Mouse (Mus musculus): Measurements from ENCODE around the gene Mipep.
A peak's percentile ranks its signal among the peaks of the same experiment; 100 is the strongest.

Mipep gene

GRCm38 (mm10) chr14:60866399-60866798, 82.0 kb downstream of the Mipep start:
- DNase-seq (ENCODE audit: low spot score) = no peak

DNA sequence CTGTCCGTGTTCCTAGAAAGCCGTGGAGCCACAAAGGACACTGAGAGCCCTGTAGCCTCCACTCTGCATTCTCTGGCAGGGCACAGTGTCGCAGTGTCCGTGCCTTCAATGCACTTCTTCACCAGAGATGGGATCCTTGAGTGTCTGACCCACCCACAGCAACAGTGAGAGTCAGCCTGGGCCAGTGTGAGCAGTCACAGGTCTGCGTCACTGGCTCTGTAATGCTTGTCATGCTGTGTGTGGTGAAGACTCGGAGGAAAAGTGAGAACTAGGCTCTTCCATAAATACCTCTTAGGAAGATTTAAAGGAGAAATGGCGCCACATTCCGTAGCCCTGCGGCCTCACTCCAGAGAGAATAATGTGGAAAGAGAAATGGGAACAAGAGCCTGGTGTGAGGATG, 84.0 kb downstream of the Mipep start:
- no peak for DNase-seq (ENCODE audit: low spot score)

- no peak for DNase-seq (ENCODE audit: low spot score)
These were observed 87.5 kb downstream of the Mipep start for GRCm38 (mm10) chr14:60871831-60872230.

GRCm38 (mm10) chr14:60882106-60882505, 97.7 kb downstream of the Mipep start:
- DNase-seq (ENCODE audit: low spot score) = no peak

DNA sequence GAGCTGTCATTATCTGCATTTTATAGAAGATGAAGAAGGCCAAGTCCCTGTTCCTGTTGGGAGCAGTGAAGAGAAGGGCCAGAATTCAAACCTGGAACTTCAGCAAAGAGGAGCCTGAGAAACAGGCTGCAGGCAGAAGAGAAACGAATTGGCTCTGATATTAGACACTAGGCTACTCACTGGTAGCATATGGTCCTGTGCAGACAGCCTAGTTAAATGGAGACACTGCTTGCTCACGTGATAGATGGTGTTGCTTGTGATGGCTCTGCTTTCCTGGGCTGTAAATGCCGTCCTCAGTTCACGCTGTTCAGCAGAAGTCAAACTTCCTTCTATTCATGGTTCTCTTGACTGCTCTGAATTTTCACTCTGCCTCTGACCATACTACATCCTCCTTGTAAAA, 98.3 kb downstream of the Mipep start:
- no peak for DNase-seq (ENCODE audit: low spot score)

DNA sequence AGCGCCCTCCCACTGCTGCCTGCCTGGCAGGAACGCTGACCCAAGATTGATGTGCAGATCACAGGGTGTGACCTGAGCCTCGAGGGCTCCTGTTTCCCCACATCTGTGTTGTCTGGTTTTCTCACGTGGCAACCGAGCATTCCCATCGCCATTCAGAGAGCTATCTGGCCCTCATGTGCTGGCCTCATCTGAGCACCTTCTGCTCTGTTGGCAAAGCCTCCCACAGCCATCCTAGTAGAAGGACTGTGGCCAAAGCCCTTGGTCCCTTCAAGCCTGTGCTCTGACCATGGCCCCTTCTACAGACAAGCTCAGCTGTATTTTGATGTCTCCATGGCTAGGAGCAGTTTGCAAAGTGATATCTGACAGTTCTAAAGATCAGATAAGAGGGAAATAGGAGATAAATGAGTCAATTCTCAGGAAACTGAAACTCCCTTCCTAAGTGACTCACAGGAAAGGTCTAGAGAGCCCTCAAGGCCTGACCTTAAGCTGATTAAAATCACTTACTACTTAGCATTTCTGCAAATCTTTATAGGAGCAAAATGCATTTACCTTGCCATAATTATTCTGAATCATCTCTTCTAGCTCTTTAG, 101.1 kb downstream of the Mipep start:
- no peak for DNase-seq (ENCODE audit: low spot score)

- no peak for DNase-seq (ENCODE audit: low spot score)
These were observed 109.5 kb downstream of the Mipep start for GRCm38 (mm10) chr14:60893882-60894281.

DNA sequence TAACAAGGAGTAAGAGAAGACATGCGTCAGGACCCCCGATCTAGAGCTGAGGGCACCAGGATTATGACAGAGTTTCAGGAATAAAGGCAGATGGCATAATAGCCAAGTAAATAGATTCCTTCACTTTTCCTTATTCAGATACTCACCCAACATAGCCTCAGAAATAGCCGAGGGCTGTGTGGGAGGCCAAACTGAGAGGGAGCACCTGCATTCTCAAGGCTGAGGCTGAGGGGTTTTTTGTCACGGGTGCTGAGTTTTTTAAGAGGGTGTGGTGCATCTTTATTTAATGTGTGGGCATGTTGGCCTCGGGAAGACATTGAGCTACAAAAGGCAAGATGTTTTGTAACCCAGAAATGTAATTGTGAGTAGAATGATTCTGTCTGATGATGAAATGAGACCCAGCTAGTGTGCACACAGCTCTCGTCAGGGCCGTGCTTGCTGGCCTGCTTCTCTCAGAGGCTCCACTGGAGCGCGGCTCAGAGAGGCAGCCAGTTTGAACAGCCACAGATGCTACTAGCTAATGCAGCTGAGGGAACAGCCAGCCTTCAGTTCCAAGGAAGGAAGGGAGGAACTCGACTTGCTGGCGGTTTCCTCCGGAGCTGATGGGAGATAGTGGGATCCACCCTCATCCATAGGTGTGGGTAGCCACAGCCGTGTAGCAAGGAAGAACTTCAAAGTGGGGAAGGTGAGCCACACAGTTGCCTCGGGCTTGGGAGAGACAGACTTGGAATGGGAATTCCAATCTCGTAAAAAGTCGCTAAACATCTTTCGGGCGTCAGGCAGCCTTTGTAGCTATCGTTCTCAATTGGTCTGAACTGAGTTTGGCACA, 111.0 kb downstream of the Mipep start:
- no peak for DNase-seq (ENCODE audit: low spot score)

DNA sequence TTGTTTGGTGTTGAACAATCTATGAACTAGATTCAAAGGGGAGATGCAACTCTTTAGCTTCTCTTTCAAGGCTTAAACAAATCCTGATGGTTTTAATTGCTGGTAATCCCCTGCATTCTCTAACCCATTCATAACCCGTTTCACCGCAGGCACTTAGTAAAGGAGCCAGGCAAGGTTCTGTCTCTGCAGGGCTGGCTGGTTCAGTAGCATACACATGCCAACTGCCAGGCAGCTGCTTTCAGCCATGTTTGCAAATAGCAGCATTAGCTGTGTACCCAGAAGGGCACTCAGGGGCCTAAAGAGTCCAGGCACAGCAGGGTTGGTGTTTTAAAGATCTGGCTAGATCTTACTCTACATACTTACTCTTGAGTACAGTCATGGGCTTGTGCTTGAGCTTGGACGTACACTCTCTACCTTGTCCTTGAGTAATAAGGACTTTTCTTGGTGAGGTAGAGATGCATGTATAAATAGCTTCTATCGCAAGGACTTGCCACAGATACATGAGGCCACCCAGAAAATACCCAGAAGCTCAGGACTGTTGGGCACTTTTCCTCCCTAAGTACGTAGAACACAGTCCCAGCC, 113.8 kb downstream of the Mipep start:
- DNase-seq (ENCODE audit: low spot score) = no peak

DNA sequence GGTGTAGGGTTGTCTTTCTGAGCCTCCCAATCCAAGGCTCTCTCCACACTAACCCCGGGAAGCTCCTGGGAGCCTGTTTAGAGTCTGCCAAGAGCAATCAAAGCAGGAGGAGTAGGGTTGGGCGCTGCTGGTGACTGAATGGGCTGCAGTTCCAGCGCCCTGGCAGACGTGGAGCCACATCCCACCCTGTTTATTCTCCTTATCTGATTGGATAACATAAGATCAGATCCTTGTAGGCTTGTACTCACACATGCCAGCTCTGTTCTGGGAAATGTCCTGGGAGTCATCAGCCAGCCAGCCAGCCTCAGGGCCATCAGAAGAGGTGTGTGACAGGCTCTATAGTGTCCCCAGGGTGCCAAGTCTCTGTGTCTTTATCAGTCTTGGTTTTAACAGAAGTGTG, 120.1 kb downstream of the Mipep start:
- no peak for DNase-seq (ENCODE audit: low spot score)

DNA sequence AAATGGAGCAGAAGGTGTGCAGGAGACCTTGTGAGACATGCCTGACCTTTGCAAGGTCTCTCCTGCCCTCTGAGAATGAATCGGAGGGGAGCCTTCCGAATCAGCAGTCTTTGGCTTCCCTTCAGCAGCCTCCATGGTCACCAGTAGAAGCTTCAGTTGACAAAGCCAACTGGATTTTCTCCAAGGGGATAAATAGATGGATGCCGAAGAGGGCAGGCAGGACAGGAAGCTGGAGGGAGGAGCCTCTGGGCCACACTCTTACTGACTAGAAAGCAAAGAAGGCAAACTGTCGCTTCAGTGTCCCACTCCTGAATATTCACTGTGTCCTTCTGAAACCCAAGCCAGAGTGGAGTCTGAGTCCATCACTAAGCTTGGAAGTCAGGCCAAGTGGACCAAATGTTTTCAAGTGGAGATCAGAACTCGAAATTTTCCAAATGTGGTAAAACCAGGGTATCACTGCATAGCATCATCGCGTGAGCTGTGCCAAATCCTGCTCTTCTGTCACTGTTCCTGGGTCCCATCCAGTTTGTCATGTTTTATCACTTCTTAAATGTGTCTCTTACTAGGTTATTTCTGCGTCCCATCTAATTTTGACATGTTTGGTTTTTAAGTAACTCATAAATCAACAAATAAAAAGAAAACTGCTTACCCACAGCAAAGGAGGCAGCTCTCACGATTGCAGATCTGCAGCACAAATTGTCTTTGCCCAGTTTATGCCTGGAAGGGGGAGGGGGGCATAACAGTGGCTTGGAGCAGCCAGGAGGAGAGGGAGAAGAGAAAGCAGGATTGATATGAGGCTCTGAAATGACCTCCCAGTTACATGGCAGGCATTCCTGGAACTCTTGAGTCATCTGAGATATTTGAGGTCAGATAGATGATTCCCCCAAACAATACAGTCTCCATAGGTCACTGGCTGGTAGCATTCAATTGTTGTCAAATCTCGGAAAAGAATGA, 122.3 kb downstream of the Mipep start:
- DNase-seq (ENCODE audit: low spot score) = no peak

- DNase-seq (ENCODE audit: low spot score) = no peak
These were observed 125.0 kb downstream of the Mipep start for GRCm38 (mm10) chr14:60909351-60909750.

DNA sequence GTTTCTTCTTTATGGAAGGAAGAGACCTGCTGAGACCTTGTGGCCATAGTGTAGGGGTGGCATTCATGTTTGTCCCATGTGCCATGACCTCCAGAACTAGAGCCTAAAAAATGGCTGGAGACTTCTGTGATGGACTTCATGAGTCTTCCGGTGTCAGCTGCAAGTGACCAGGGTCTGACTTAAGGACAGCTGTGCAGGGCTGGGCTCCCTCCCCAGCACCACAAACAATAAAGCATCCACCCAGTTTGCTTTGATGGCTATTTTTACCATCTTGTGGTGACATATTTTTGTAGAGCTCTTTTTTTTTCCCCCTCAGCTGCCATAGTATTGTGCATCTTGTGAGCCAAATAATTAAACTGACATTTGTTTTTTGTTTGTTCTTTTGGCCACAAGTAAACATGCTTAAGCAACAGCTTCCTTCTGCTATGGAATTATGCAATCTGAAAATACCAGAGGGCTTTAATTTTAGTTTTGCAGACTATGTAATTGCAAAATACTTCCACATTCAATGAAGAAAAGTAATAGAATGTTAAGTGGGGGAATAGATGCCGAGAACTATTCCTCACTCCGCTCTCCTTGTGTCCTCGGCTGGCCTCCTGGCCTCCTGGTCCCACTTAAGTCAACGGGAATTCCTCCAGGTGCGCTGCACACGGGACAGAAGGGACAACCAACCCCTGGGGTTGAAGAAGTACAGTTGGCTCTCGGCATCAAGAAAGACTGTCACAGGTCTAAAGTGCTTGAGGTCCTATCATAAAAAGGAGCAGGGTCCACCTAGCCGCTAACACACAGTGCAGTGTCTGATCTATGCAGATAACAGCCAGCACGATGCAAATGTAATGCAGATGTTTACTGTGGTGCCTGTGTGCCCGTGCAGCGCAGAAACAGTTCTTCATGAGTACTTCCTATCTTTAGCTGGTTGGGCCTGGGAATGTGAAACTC, 126.4 kb downstream of the Mipep start:
- no peak for DNase-seq (ENCODE audit: low spot score)

DNA sequence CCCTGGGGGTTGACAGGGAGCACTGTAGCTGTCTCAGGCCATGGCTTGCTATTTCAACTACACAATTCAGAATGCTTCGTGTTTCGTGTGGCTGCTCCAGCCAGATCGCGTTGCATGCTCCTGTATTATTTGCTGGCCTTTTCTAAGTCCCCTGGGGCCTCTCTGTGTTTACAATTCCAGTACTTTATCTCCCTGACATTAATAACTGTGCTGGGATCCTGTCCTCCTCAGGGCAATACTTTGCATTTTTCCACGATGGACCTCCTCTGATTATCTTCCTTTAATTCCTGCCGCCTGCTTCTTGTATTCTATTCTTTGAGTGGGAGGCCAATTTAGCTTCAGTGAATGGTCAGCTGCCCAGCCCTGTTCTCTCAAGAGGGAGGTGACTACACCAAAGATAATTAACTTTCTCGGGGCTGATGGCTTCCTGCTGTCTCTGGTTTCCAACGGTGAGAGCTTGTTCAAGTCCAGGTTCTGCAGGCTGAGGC, 128.7 kb downstream of the Mipep start:
- peak; percentile 10 for DNase-seq (ENCODE audit: low spot score)

DNA sequence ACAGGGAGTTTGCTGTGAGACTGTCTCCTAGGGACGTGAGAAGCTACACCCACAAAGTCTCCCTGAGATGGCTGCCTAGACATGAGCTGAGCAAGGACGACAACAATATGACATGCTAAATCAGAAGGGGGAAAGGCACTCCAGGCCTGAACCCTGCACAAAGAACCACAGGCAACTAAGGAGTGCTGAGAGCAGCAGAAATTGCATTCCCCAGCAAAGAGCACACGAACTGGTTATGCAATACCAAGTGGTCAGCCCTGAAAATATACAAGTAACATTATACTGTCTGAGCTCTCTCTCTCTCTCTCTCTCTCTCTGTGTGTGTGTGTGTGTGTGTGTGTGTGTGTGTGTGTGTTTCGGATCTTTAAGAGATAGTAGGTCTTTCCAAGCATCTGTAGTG, 132.3 kb downstream of the Mipep start:
- no peak for DNase-seq (ENCODE audit: low spot score)

DNA sequence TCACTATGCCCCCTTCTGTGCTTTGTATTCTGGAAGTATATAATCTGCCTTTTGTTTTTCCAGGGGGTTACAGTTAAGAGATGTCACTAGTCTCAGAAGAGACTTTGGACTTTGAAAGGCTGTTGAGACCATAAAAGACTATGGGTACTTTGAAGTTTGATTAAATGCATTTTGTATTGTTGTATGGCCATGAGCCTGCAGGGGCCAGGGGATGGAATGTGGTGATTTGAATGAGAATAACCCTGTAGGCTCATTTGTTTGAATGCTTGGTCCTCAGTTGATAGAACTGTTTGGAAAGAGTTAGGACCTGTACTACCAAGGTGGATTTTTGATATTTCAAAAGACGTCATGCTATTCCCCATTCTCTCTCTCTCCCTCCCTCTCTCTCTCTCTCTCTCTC, 141.6 kb downstream of the Mipep start:
- DNase-seq (ENCODE audit: low spot score) = no peak

GRCm38 (mm10) chr14:60935705-60936104, 151.3 kb downstream of the Mipep start:
- DNase-seq (ENCODE audit: low spot score) = no peak

DNA sequence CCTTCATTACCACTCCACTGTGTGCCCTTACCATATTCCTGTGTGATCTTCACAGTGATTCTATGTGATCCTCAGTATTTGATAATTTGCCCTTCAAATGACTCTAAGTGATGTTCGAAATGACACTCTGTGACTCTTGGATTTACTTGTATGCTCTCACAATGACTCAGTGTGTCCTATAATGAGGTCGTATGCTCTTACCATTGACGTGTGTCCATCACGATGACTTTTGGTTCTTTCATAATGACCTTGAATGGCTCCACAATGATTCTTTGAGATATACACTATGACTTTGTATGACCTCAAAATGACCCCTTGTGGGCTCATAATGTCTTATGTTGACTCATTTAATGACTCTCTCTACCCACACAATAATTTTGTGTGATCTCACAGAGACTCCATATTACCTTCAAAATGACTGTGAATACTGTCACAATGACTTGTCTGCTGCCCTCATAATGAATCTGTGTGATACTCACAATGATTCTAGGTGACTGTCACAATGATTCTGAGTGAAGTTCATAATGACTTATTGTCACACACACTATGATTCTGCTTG, 153.2 kb downstream of the Mipep start:
- no peak for DNase-seq (ENCODE audit: low spot score)

Measured in retina, embryonic 14.5 days (tissue).